Mouse (Mus musculus) CH12.LX (cell line): ENCODE measurements at regions not wholly inside any gene's neighbourhood (a gene's known extent, or its start where the extent isn't known, plus 50 kb on each side); places are given as distances from the start of the nearest gene placed in this dataset.

ENCODE experiments used
- DNase-seq: peaks from one replicate; pipeline ENCODE4 v3.0.0-alpha.2; 2013; ENCODE audit errors: extremely low read depth
- H3K27ac ChIP-seq: 2 replicates; pipeline ENCODE4 v1.5.1; 2012; ENCODE audit warnings: low read depth, mild to moderate bottlenecking, control low read depth, moderate library complexity; ENCODE audit not compliant: insufficient read depth
- H3K27me3 ChIP-seq: replicated peaks from 2 replicates; pipeline ENCODE3; 2012; ENCODE audit warnings: inconsistent platforms
- H3K36me3 ChIP-seq, 2 experiments: replicated peaks in 1 of 2; 2 replicates each; pipeline versions ENCODE3 to v1.6.1; 2012; ENCODE audit warnings: inconsistent platforms in 1 of 2, low read length in 1 of 2, mild to moderate bottlenecking in 1 of 2, mixed read lengths in 1 of 2, moderate library complexity in 1 of 2; ENCODE audit not compliant: control insufficient read depth in 1 of 2, insufficient read depth in 1 of 2
- H3K4me1 ChIP-seq, 2 experiments: 2 replicates each; pipeline ENCODE4 v1.6.1; 2012; ENCODE audit warnings: inconsistent platforms in 1 of 2, moderate library complexity in 1 of 2; ENCODE audit not compliant: insufficient read depth in 2 of 2, control insufficient read depth in 1 of 2
- H3K4me2 ChIP-seq: 2 replicates; pipeline ENCODE4 v1.6.1; 2012; ENCODE audit warnings: low read depth, mild to moderate bottlenecking, control low read depth; ENCODE audit not compliant: poor library complexity, insufficient read depth, severe bottlenecking
- H3K4me3 ChIP-seq, 3 experiments: fragments of 150-350 bp in 1 of 3; sonication (generic) in 1 of 3; replicated peaks in 1 of 3; 2 replicates each; pipeline versions ENCODE3 to v1.5.1; 2011 to 2012; ENCODE audit warnings: low read depth in 2 of 3, low read length in 2 of 3, mild to moderate bottlenecking in 2 of 3, moderate library complexity in 2 of 3, control low read depth in 1 of 3, improper control_type of control experiment in 1 of 3, inconsistent platforms in 1 of 3, mixed read lengths in 1 of 3; ENCODE audit not compliant: poor library complexity in 1 of 3
- H3K79me2 ChIP-seq: replicated peaks from 2 replicates; pipeline ENCODE4 v1.6.1; 2012; ENCODE audit warnings: mild to moderate bottlenecking, moderate library complexity; ENCODE audit not compliant: control insufficient read depth, poor library complexity, insufficient read depth, severe bottlenecking; ENCODE audit errors: extremely low read depth
- H3K9ac ChIP-seq: 2 replicates; pipeline ENCODE4 v1.6.1; 2012; ENCODE audit warnings: low read depth, mild to moderate bottlenecking, control low read depth, moderate library complexity; ENCODE audit not compliant: insufficient read depth
- H3K9me3 ChIP-seq: replicated peaks from 2 replicates; pipeline ENCODE3; 2012; ENCODE audit warnings: low read length, inconsistent platforms, mixed read lengths
- BHLHE40 ChIP-seq: IDR thresholded peaks from 2 replicates; pipeline ENCODE4 v1.6.1; 2011; ENCODE audit warnings: mild to moderate bottlenecking, low read depth, low read length, improper control_type of control experiment
- CHD2 ChIP-seq: IDR thresholded peaks from 2 replicates; pipeline ENCODE4 v1.6.1; 2011; ENCODE audit warnings: low read length, improper control_type of control experiment
- CTCF ChIP-seq, 2 experiments: IDR thresholded peaks in 1 of 2; conservative IDR thresholded peaks in 1 of 2; 2 replicates each; pipeline ENCODE4 v1.5.1; 2011 to 2012; ENCODE audit warnings: low read depth in 2 of 2, low read length in 2 of 2, improper control_type of control experiment in 1 of 2, inconsistent platforms in 1 of 2, mild to moderate bottlenecking in 1 of 2, moderate library complexity in 1 of 2
- E2F4 ChIP-seq: IDR thresholded peaks from 2 replicates; pipeline ENCODE4 v1.6.1; 2011; ENCODE audit warnings: low read depth, low read length, improper control_type of control experiment; ENCODE audit not compliant: insufficient replicate concordance
- ELF1 ChIP-seq: IDR thresholded peaks from 2 replicates; pipeline ENCODE4 v1.6.1; 2014; ENCODE audit warnings: low read depth, mild to moderate bottlenecking, inconsistent platforms, low read length, improper control_type of control experiment
- ETS1 ChIP-seq: conservative IDR thresholded peaks from 2 replicates; pipeline ENCODE4 v1.6.1; 2012; ENCODE audit warnings: low read depth, mild to moderate bottlenecking, inconsistent platforms, low read length, improper control_type of control experiment, moderate library complexity
- HCFC1 ChIP-seq: IDR thresholded peaks from 2 replicates; pipeline ENCODE4 v1.6.1; 2012; ENCODE audit warnings: low read depth, mild to moderate bottlenecking, inconsistent platforms, low read length, improper control_type of control experiment
- JUN ChIP-seq: IDR thresholded peaks from 2 replicates; pipeline ENCODE4 v1.6.1; 2011; ENCODE audit warnings: low read depth, mild to moderate bottlenecking, low read length, improper control_type of control experiment, moderate library complexity; ENCODE audit not compliant: insufficient read depth
- JUND ChIP-seq: conservative IDR thresholded peaks from 2 replicates; pipeline ENCODE4 v1.6.1; 2011; ENCODE audit warnings: low read depth, low read length, improper control_type of control experiment
- KAT2A ChIP-seq: IDR thresholded peaks from 2 replicates; pipeline ENCODE4 v1.6.1; 2012; ENCODE audit warnings: low read length, improper control_type of control experiment, inconsistent platforms; ENCODE audit not compliant: insufficient replicate concordance
- MAFK ChIP-seq: IDR thresholded peaks from 2 replicates; pipeline ENCODE4 v1.6.1; 2011; ENCODE audit warnings: low read length, improper control_type of control experiment; ENCODE audit not compliant: insufficient replicate concordance
- MAZ ChIP-seq: IDR thresholded peaks from 2 replicates; pipeline ENCODE4 v1.6.1; 2012; ENCODE audit warnings: low read depth, mild to moderate bottlenecking, inconsistent platforms, low read length, improper control_type of control experiment, moderate library complexity
- MYC ChIP-seq: IDR thresholded peaks from 2 replicates; pipeline ENCODE4 v1.6.1; 2011; ENCODE audit warnings: low read depth, mild to moderate bottlenecking, improper control_type of control experiment, low read length
- NELFE ChIP-seq: IDR thresholded peaks from 2 replicates; pipeline ENCODE4 v1.6.1; 2011; ENCODE audit warnings: low read depth, low read length, improper control_type of control experiment
- NRF1 ChIP-seq: IDR thresholded peaks from 2 replicates; pipeline ENCODE4 v1.6.1; 2014; ENCODE audit warnings: low read depth, mild to moderate bottlenecking, inconsistent platforms, low read length, improper control_type of control experiment, moderate library complexity
- POLR2A ChIP-seq: IDR thresholded peaks from 2 replicates; pipeline ENCODE4 v1.6.1; 2011; ENCODE audit warnings: low read depth, mild to moderate bottlenecking, improper control_type of control experiment, low read length
- POLR2AphosphoS2 ChIP-seq: IDR thresholded peaks from 2 replicates; pipeline ENCODE4 v1.6.1; 2011; ENCODE audit warnings: low read depth, low read length, improper control_type of control experiment
- RAD21 ChIP-seq: IDR thresholded peaks from 2 replicates; pipeline ENCODE4 v1.6.1; 2011; ENCODE audit warnings: low read depth, mild to moderate bottlenecking, low read length, improper control_type of control experiment, moderate library complexity
- SIN3A ChIP-seq: IDR thresholded peaks from 2 replicates; pipeline ENCODE4 v1.6.1; 2012; ENCODE audit warnings: low read length, improper control_type of control experiment, inconsistent platforms
- SMC3 ChIP-seq: IDR thresholded peaks from 2 replicates; pipeline ENCODE4 v1.6.1; 2011; ENCODE audit warnings: low read depth, low read length, improper control_type of control experiment
- TBP ChIP-seq: conservative IDR thresholded peaks from 2 replicates; pipeline ENCODE4 v1.6.1; 2011; ENCODE audit warnings: low read depth, low read length, improper control_type of control experiment
- TCF12 ChIP-seq: IDR thresholded peaks from 2 replicates; pipeline ENCODE4 v1.6.1; 2014; ENCODE audit warnings: low read depth, mild to moderate bottlenecking, inconsistent platforms, low read length, improper control_type of control experiment
- ZC3H11A ChIP-seq: IDR thresholded peaks from 2 replicates; pipeline ENCODE4 v1.6.1; 2012; ENCODE audit warnings: low read depth, mild to moderate bottlenecking, inconsistent platforms, low read length, improper control_type of control experiment
- ZKSCAN1 ChIP-seq: IDR thresholded peaks from 2 replicates; pipeline ENCODE4 v1.6.1; 2012; ENCODE audit warnings: low read depth, inconsistent platforms, low read length, improper control_type of control experiment, borderline replicate concordance
- ZMIZ1 ChIP-seq: IDR thresholded peaks from 2 replicates; pipeline ENCODE4 v1.6.1; 2012; ENCODE audit warnings: low read depth, mild to moderate bottlenecking, inconsistent platforms, low read length, improper control_type of control experiment
- dilution Hi-C: fragments of 300-500 bp; cut with MboI; formaldehyde crosslinking; loops from 2 replicates; pipeline ENCODE4 v1.14.3; 2020; ENCODE audit warnings: low sequenced_read_pairs; ENCODE audit not compliant: extremely low pct_unique_long_range_greater_than_20kb, extremely low pct_ligation_motif_present
- in situ Hi-C: fragments of 300-500 bp; cut with MboI; formaldehyde crosslinking; loops from 3 replicates; pipeline ENCODE4 v1.14.3; 2019; ENCODE audit warnings: low sequenced_read_pairs, low pct_ligation_motif_present, low pct_unique_long_range_greater_than_20kb, mixed read lengths

GRCm38 (mm10) chr2:137515043-137515442 is 398.6 kb upstream of the Jag1 start:
- Histone ChIP-seq H3K27me3 (no peaks in the 10 kb centered on the region), H3K4me2 (no peak overlapping the region), H3K9me3 (peaks cover 24% of the 10 kb centered on the region), H3K79me2 (no peaks in the 10 kb centered on the region), H3K36me3 (no peaks in the 10 kb centered on the region), H3K27ac (no peak overlapping the region), H3K4me3 (no peak overlapping the region), H3K9ac (no peak overlapping the region)
- in situ Hi-C loops: no loop called here
- no peak for DNase-seq
- dilution Hi-C loops: no loop called here
- no peak for TF ChIP-seq ZMIZ1
- no peak for TF ChIP-seq JUN
- TF ChIP-seq ETS1: no peak
- TF ChIP-seq SMC3: no peak
- no peak for TF ChIP-seq CHD2
- TF ChIP-seq MAZ: no peak
- no peak for TF ChIP-seq NELFE
- TF ChIP-seq, all 38 proteins: peak for 0
- no peaks in the 10 kb centered on the region for H3K4me1 ChIP-seq

- Histone ChIP-seq H3K4me3 (no peak overlapping the region), H3K4me2 (no peak overlapping the region), H3K27ac (no peak overlapping the region), H3K36me3 (no peaks in the 10 kb centered on the region), H3K79me2 (no peaks in the 10 kb centered on the region), H3K9ac (no peak overlapping the region), H3K4me1 (no peaks in the 10 kb centered on the region), H3K27me3 (no peaks in the 10 kb centered on the region), H3K9me3 (peaks cover 30% of the 10 kb centered on the region)
- dilution Hi-C loops (no loop called here), in situ Hi-C loops (no loop called here)
- no peak for DNase-seq
- TF ChIP-seq HCFC1: no peak
- TF ChIP-seq ELF1: no peak
- no peak for TF ChIP-seq TBP
- TF ChIP-seq POLR2A: no peak
- TF ChIP-seq BHLHE40: no peak
- TF ChIP-seq TCF12: no peak
- no peak for TF ChIP-seq KAT2A
- no peak for TF ChIP-seq E2F4
- no peak for TF ChIP-seq SIN3A
- TF ChIP-seq ZKSCAN1: no peak
- no peak for TF ChIP-seq MAFK
- no peak for TF ChIP-seq ZC3H11A
- TF ChIP-seq CTCF (conservative IDR thresholded peaks at IDR 0.05 in 1 of 2, IDR thresholded peaks at IDR 0.05 in 1 of 2; ENCODE audit: low read depth in 2 of 2, low read length in 2 of 2): no peak
- no peak for TF ChIP-seq JUN
- TF ChIP-seq POLR2AphosphoS2: no peak
- no peak for TF ChIP-seq NRF1
- no peak for TF ChIP-seq JUND
- no peak for TF ChIP-seq RAD21
- TF ChIP-seq MYC: no peak
These were observed 397.6 kb upstream of the Jag1 start for GRCm38 (mm10) chr2:137513895-137514506.
